Mouse (Mus musculus) kidney, postnatal 0 days (tissue): ENCODE data around the gene Gm12394. TPM values are rescaled to one million over a fixed set of nuclear protein-coding genes. Genes with fewer than 3 reads are reported as not detected.

Source experiments
- ATAC-seq: fragments of 200-750 bp; cut with Nextera tagmentation; replicated peaks from 2 replicates; pipeline ENCODE4 v1.8.0; 2017; ENCODE audit warnings: low read depth, moderate number of reproducible peaks, moderate TSS enrichment, moderate library complexity; ENCODE audit not compliant: low FRiP score
- DNase-seq: peaks from one replicate; pipeline ENCODE4 v3.0.0-alpha.2; 2016; ENCODE audit warnings: low spot score
- H3K27ac ChIP-seq: fragments of 300-500 bp; sonication (generic); 2 replicates; pipeline ENCODE4 v1.5.1; 2014; ENCODE audit warnings: mild to moderate bottlenecking
- H3K27me3 ChIP-seq: fragments of 300-500 bp; sonication (generic); 2 replicates; pipeline ENCODE4 v1.6.1; 2014; ENCODE audit warnings: low read length, mixed read lengths; ENCODE audit not compliant: insufficient read depth
- H3K36me3 ChIP-seq: fragments of 300-500 bp; sonication (generic); 2 replicates; pipeline ENCODE4 v1.6.1; 2014; ENCODE audit warnings: low read length, mixed read lengths; ENCODE audit not compliant: insufficient read depth
- H3K4me1 ChIP-seq: fragments of 300-500 bp; sonication (generic); replicated peaks from 2 replicates; pipeline ENCODE4 v1.6.1; 2014; ENCODE audit warnings: antibody characterized with exemption, low read length, mixed read lengths; ENCODE audit not compliant: insufficient read depth
- H3K4me2 ChIP-seq: fragments of 300-500 bp; sonication (generic); 2 replicates; pipeline ENCODE4 v1.6.1; 2014; ENCODE audit warnings: mild to moderate bottlenecking, low read length, moderate library complexity, mixed read lengths
- H3K4me3 ChIP-seq: fragments of 300-500 bp; sonication (generic); replicated peaks from 2 replicates; pipeline ENCODE4 v1.5.1; 2014; ENCODE audit warnings: low read depth, low read length
- H3K9ac ChIP-seq: fragments of 300-500 bp; sonication (generic); 2 replicates; pipeline ENCODE4 v1.6.1; 2014; ENCODE audit warnings: low read depth, low read length
- H3K9me3 ChIP-seq: fragments of 300-500 bp; sonication (generic); replicated peaks from 2 replicates; pipeline ENCODE4 v1.6.1; 2016; ENCODE audit warnings: low read length, inconsistent platforms, mixed read lengths
- CTCF ChIP-seq: IDR thresholded peaks from 2 replicates; pipeline ENCODE4 v1.5.1; 2016; ENCODE audit warnings: antibody characterized with exemption, low read depth, mild to moderate bottlenecking, moderate library complexity
- WGBS: fragments of 180-500 bp; shearing (Covaris S2); extraction: QIAGEN DNeasy Blood & Tissue Kit; methylation state at CpG from one replicate; pipeline ENCODE4 v1.1.7; 2014; 5-methylcytosine and 5-hydroxymethylcytosine counted together
- polyA plus RNA-seq: library from polyadenylated mRNA; unstranded; fragments of >200 nt; fragmentation: Nextera tagmentation; extraction: Ambion mirVana; gene quantifications from 2 replicates; pipeline ENCODE4 v1.2.1, GENCODE M21; 2015

The Gm12394 gene
- polyA plus RNA-seq, 1 experiment from 2014 or later = 0.14 TPM

GRCm38 (mm10) chr4:42898914-42899313 lies 42.3 kb upstream of the Gm12394 start:
- DNase-seq (no peak), ATAC-seq (no peak)
- WGBS = 46% methylated on average over 3 of the region's 3 CpGs
- no peak overlapping the region for H3K4me2 ChIP-seq
- no peak overlapping the region for H3K4me3 ChIP-seq
- H3K9me3 ChIP-seq = no peaks in the 10 kb centered on the region
- no peak for TF ChIP-seq CTCF
- no peak overlapping the region for H3K27ac ChIP-seq
- H3K9ac ChIP-seq = no peak overlapping the region
- H3K36me3 ChIP-seq = no peaks in the 10 kb centered on the region
- H3K4me1 ChIP-seq = no peaks in the 10 kb centered on the region
- no peaks in the 10 kb centered on the region for H3K27me3 ChIP-seq

GRCm38 (mm10) chr4:42895118-42895517 lies 38.5 kb upstream of the Gm12394 start:
- no peak overlapping the region for H3K27ac ChIP-seq
- ATAC-seq (no peak), DNase-seq (no peak)
- H3K4me1 ChIP-seq = no peaks in the 10 kb centered on the region
- no peak overlapping the region for H3K4me3 ChIP-seq
- H3K9me3 ChIP-seq = no peaks in the 10 kb centered on the region
- H3K9ac ChIP-seq = no peak overlapping the region
- 67% methylated on average over 7 of the region's 7 CpGs for WGBS
- H3K4me2 ChIP-seq = no peak overlapping the region
- TF ChIP-seq CTCF = no peak
- no peaks in the 10 kb centered on the region for H3K36me3 ChIP-seq
- no peaks in the 10 kb centered on the region for H3K27me3 ChIP-seq

GRCm38 (mm10) chr4:42891176-42891575 lies 34.6 kb upstream of the Gm12394 start:
- 64% methylated on average over 7 of the region's 7 CpGs for WGBS
- no peak overlapping the region for H3K27ac ChIP-seq
- ATAC-seq (no peak), DNase-seq (no peak)
- H3K36me3 ChIP-seq = no peaks in the 10 kb centered on the region
- H3K4me1 ChIP-seq = no peaks in the 10 kb centered on the region
- no peaks in the 10 kb centered on the region for H3K27me3 ChIP-seq
- no peak for TF ChIP-seq CTCF
- no peaks in the 10 kb centered on the region for H3K9me3 ChIP-seq
- H3K4me2 ChIP-seq = no peak overlapping the region
- H3K9ac ChIP-seq = no peak overlapping the region
- H3K4me3 ChIP-seq = no peak overlapping the region

GRCm38 (mm10) chr4:42888806-42889205 lies 32.2 kb upstream of the Gm12394 start:
- TF ChIP-seq CTCF = no peak
- no peak for DNase-seq
- H3K4me1 ChIP-seq = no peaks in the 10 kb centered on the region
- H3K27ac ChIP-seq = no peak overlapping the region
- WGBS = 95% methylated on average over 6 of the region's 6 CpGs
- no peak overlapping the region for H3K4me2 ChIP-seq
- H3K9ac ChIP-seq = no peak overlapping the region
- H3K36me3 ChIP-seq = no peaks in the 10 kb centered on the region
- no peaks in the 10 kb centered on the region for H3K27me3 ChIP-seq
- no peak overlapping the region for H3K4me3 ChIP-seq
- no peak for ATAC-seq
- no peaks in the 10 kb centered on the region for H3K9me3 ChIP-seq

DNA sequence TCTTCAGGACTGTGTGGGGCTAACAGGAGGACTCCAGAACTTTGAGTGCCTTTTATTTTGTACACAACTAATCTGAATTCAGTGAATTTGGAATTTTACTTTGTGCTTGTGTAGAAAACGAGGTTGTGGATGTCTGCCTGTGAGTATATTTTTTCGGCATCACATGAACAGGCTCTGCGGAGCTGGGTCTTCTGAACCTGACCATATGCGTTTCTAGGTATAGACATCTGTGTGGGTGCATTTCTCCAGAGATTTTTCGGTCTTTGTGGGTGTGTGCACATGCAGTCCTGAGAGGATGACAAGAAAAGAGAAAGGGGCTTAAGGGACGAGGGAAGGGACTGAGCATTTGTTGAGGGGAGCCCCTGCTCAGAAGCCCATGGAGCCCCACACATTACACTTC lies 30.4 kb upstream of the Gm12394 start:
- no peak overlapping the region for H3K4me2 ChIP-seq
- H3K27ac ChIP-seq = no peak overlapping the region
- H3K9me3 ChIP-seq = no peaks in the 10 kb centered on the region
- H3K36me3 ChIP-seq = no peaks in the 10 kb centered on the region
- no peak overlapping the region for H3K9ac ChIP-seq
- 90% methylated on average over 6 of the region's 6 CpGs for WGBS
- no peak for DNase-seq
- ATAC-seq = no peak
- TF ChIP-seq CTCF = no peak
- H3K4me3 ChIP-seq = no peak overlapping the region
- no peaks in the 10 kb centered on the region for H3K27me3 ChIP-seq
- H3K4me1 ChIP-seq = no peaks in the 10 kb centered on the region

DNA sequence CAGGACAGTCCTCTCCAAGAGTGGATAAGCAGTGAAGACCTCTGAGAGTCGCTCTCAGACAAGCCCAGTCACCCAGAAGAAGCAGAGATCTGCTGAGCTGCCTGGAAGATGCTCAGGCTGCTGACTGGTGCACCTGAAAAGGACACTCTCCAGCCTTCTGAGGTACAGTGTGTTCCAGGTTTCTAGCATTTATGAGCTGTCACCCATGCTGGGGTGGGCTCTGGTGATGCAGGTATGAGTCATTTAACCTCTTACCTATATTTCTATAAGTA lies 24.0 kb upstream of the Gm12394 start:
- TF ChIP-seq CTCF = no peak
- no peak overlapping the region for H3K9ac ChIP-seq
- ATAC-seq (no peak), DNase-seq (no peak)
- H3K27me3 ChIP-seq = no peaks in the 10 kb centered on the region
- H3K9me3 ChIP-seq = no peaks in the 10 kb centered on the region
- no peak overlapping the region for H3K27ac ChIP-seq
- H3K4me1 ChIP-seq = no peaks in the 10 kb centered on the region
- WGBS = 47% methylated on average over 1 of the region's 1 CpGs
- H3K4me2 ChIP-seq = no peak overlapping the region
- no peak overlapping the region for H3K4me3 ChIP-seq
- no peaks in the 10 kb centered on the region for H3K36me3 ChIP-seq

- H3K36me3 ChIP-seq = no peaks in the 10 kb centered on the region
- no peak overlapping the region for H3K4me2 ChIP-seq
- H3K27me3 ChIP-seq = no peaks in the 10 kb centered on the region
- no peaks in the 10 kb centered on the region for H3K4me1 ChIP-seq
- H3K9me3 ChIP-seq = no peaks in the 10 kb centered on the region
- no peak overlapping the region for H3K4me3 ChIP-seq
- H3K27ac ChIP-seq = no peak overlapping the region
- ATAC-seq (no peak), DNase-seq (no peak)
- WGBS = 78% methylated on average over 16 of the region's 16 CpGs
- no peak overlapping the region for H3K9ac ChIP-seq
- TF ChIP-seq CTCF = no peak
Observed at GRCm38 (mm10) chr4:42879829-42880676, 23.5 kb upstream of the Gm12394 start.
